Mouse (Mus musculus) liver, embryonic 15.5 days (tissue): ENCODE results near the gene Skint9. TPM values are rescaled to one million over a fixed set of nuclear protein-coding genes. Genes with fewer than 3 reads are reported as not detected.
"Not testable (repeated sequence)": the region's sequence is repeated elsewhere in the genome, so short reads cannot be mapped to it uniquely, and the experiment has no call there.

Experiments used
- ATAC-seq: fragments of 200-750 bp; cut with Nextera tagmentation; 2 replicates; pipeline ENCODE4 v1.8.0; 2017; ENCODE audit warnings: moderate number of reproducible peaks, mild to moderate bottlenecking, moderate library complexity; ENCODE audit not compliant: insufficient read depth
- H3K27ac ChIP-seq: fragments of 300-500 bp; sonication (generic); replicated peaks from 2 replicates; pipeline ENCODE4 v1.5.1; 2015; ENCODE audit warnings: mild to moderate bottlenecking, inconsistent platforms
- H3K27me3 ChIP-seq: fragments of 300-500 bp; sonication (generic); 2 replicates; pipeline ENCODE4 v1.6.1; 2015; ENCODE audit warnings: mild to moderate bottlenecking, inconsistent platforms
- H3K36me3 ChIP-seq: fragments of 300-500 bp; sonication (generic); replicated peaks from 2 replicates; pipeline ENCODE4 v1.6.1; 2015; ENCODE audit warnings: moderate library complexity, mild to moderate bottlenecking, inconsistent platforms
- H3K4me1 ChIP-seq: fragments of 300-500 bp; sonication (generic); replicated peaks from 2 replicates; pipeline ENCODE4 v1.6.1; 2015; ENCODE audit warnings: inconsistent platforms
- H3K4me2 ChIP-seq: fragments of 300-500 bp; sonication (generic); 2 replicates; pipeline ENCODE4 v1.6.1; 2015; ENCODE audit warnings: moderate library complexity, mild to moderate bottlenecking, inconsistent platforms
- H3K4me3 ChIP-seq: fragments of 300-500 bp; sonication (generic); replicated peaks from 2 replicates; pipeline ENCODE4 v1.5.1; 2015; ENCODE audit warnings: mild to moderate bottlenecking, inconsistent platforms
- H3K9ac ChIP-seq: fragments of 300-500 bp; sonication (generic); 2 replicates; pipeline ENCODE4 v1.6.1; 2015; ENCODE audit warnings: moderate library complexity, mild to moderate bottlenecking, inconsistent platforms
- H3K9me3 ChIP-seq: fragments of 300-500 bp; sonication (generic); replicated peaks from 2 replicates; pipeline ENCODE4 v1.6.1; 2016; ENCODE audit warnings: inconsistent platforms
- WGBS: fragments of 180-500 bp; shearing (Covaris S2); methylation state at CpG from one replicate; pipeline ENCODE4 v1.1.7; 2015; ENCODE audit warnings: mixed read lengths; ENCODE audit not compliant: insufficient replicate concordance; 5-methylcytosine and 5-hydroxymethylcytosine counted together
- polyA plus RNA-seq: library from polyadenylated mRNA; unstranded; fragments of >200 nt; fragmentation: Nextera tagmentation; extraction: Ambion mirVana; gene quantifications from 2 replicates; pipeline ENCODE4 v1.2.1, GENCODE M21; 2015

Skint9 gene
- not detected in 2 replicates for polyA plus RNA-seq

DNA sequence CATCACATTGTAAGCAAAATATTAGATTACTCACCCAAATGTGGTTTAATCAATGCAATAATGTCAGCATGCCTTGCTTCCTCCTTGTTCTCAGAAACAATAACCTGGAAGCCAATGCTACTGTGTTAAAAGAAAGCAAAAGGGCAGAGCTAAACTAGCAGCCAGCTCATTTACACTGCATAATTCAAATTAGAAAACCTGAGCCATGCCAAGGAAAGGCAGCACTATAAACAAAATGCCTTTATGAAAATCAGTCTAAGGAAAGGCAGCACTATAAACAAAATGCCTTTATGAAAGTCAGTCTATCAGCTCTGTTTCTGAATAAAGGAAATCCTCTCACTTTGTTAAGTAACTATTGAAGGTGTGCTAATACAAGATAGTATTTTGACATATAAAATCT, at the start of gene Skint9:
Skint9 (minus strand) TSS at position 101 of the 400 bp plus-strand sequence.
- Histone ChIP-seq H3K4me2 (no peak within 1 kb of the TSS), H3K27ac (no peak within 1 kb of the TSS), H3K27me3 (no peaks in the 10 kb centered on the region), H3K9ac (no peak within 1 kb of the TSS), H3K9me3 (no peaks in the 10 kb centered on the region), H3K4me3 (no peak within 1 kb of the TSS), H3K4me1 (no peaks in the 10 kb centered on the region), H3K36me3 (no peaks in the 10 kb centered on the region)
- ATAC-seq = no peak

GRCm38 (mm10) chr4:112432685-112433084, 1.1 kb downstream of the Skint9 start:
- ATAC-seq = no peak
- no peaks in the 10 kb centered on the region for H3K27me3 ChIP-seq
- H3K27ac ChIP-seq = no peak overlapping the region
- no peaks in the 10 kb centered on the region for H3K4me1 ChIP-seq
- no peaks in the 10 kb centered on the region for H3K36me3 ChIP-seq
- H3K9me3 ChIP-seq = no peaks in the 10 kb centered on the region
- H3K9ac ChIP-seq = no peak overlapping the region
- 36% methylated on average over 1 of the region's 1 CpGs for WGBS
- no peak overlapping the region for H3K4me2 ChIP-seq
- H3K4me3 ChIP-seq = no peak overlapping the region

- no peak for ATAC-seq
- no peak overlapping the region for H3K9ac ChIP-seq
- no peaks in the 10 kb centered on the region for H3K9me3 ChIP-seq
- no peaks in the 10 kb centered on the region for H3K4me1 ChIP-seq
- no peaks in the 10 kb centered on the region for H3K36me3 ChIP-seq
- H3K4me3 ChIP-seq = no peak overlapping the region
- no peak overlapping the region for H3K4me2 ChIP-seq
- no peak overlapping the region for H3K27ac ChIP-seq
- H3K27me3 ChIP-seq = no peaks in the 10 kb centered on the region
Observed at GRCm38 (mm10) chr4:112432223-112432622, 1.6 kb downstream of the Skint9 start.

DNA sequence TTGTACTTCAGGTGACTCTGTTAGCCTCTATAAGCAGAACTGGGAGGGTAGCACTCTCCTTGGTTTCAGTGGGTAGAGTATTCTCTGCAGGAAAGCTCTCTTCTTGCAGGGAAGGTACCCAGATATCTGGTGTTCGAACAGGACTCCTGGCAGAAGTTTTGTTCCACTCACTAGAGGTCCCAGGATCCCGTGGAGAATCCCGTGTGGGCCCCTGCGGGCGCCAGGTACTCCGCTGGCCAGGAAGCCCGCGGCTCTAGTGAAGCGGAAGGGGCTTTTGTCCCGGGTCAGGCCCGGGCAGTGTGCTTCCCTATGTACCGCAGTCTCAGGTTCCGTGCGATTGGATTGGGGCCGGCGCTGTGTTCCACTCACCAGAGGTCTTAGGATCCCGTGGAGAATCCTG, 84.7 kb downstream of the Skint9 start:
- H3K4me2 ChIP-seq, H3K27ac ChIP-seq, H3K4me1 ChIP-seq, H3K4me3 ChIP-seq, H3K9ac ChIP-seq, ATAC-seq, H3K9me3 ChIP-seq, H3K27me3 ChIP-seq, H3K36me3 ChIP-seq: not testable (repeated sequence)
- 80% methylated on average over 16 of the region's 17 CpGs for WGBS

Other genes with a start within 250 kb of the Skint9 start
- 0.03 TPM in 1 of 2 replicates, not detected in the other for gene Skint3, start 201.7 kb downstream of the Skint9 start, polyA plus RNA-seq
- not detected in 2 replicates for gene Skint2, start 123.2 kb upstream of the Skint9 start, polyA plus RNA-seq